Mouse (Mus musculus): ENCODE measurements around the gene Ung. TPM values are rescaled to one million over a fixed set of nuclear protein-coding genes. Genes with fewer than 3 reads are reported as not detected.
A peak's percentile ranks its signal among the peaks of the same experiment; 100 is the strongest.

Gene Ung
- polyA plus RNA-seq, 1 experiment: 9.4 TPM

GRCm38 (mm10) chr5:114146028-114146888 is 16.1 kb downstream of the Ung start, which contains the start of gene Acacb:
TSS of gene Acacb (plus strand) at chr5:114146535.
- Histone ChIP-seq H3K36me3 (ENCODE audit: control insufficient read depth, insufficient read depth, low read length) (no peaks in the 10 kb centered on the region), H3K27me3 (ENCODE audit: control insufficient read depth, insufficient read depth, low read length) (no peaks in the 10 kb centered on the region), H3K4me1 (ENCODE audit: control insufficient read depth, insufficient read depth, low read length) (peaks cover 20% of the 10 kb centered on the region), H3K4me3 (ENCODE audit: control insufficient read depth, low read depth, low read length) (no peak within 1 kb of the TSS), H3K27ac (ENCODE audit: control insufficient read depth, insufficient read depth, low read depth, low read length) (no peak within 1 kb of the TSS)
- TF ChIP-seq POLR2A (IDR thresholded peaks at IDR 0.05; ENCODE audit: control insufficient read depth, low read depth, low read length) (no peak), CTCF (IDR thresholded peaks at IDR 0.05; ENCODE audit: control insufficient read depth, insufficient read depth, insufficient replicate concordance, low read depth, low read length) (no peak)

GRCm38 (mm10) chr5:114147043-114147972 is 17.1 kb downstream of the Ung start:
- H3K27me3 ChIP-seq (ENCODE audit: control insufficient read depth, insufficient read depth, low read length): no peaks in the 10 kb centered on the region
- TF ChIP-seq CTCF (IDR thresholded peaks at IDR 0.05; ENCODE audit: control insufficient read depth, insufficient read depth, insufficient replicate concordance, low read depth, low read length) (no peak), POLR2A (IDR thresholded peaks at IDR 0.05; ENCODE audit: control insufficient read depth, low read depth, low read length) (no peak)

GRCm38 (mm10) chr5:114152359-114153092 is 22.3 kb downstream of the Ung start:
- H3K27me3 ChIP-seq (ENCODE audit: control insufficient read depth, insufficient read depth, low read length): no peaks in the 10 kb centered on the region
- H3K4me3 ChIP-seq (ENCODE audit: control insufficient read depth, low read depth, low read length): no peak overlapping the region
- no peaks in the 10 kb centered on the region for H3K36me3 ChIP-seq (ENCODE audit: control insufficient read depth, insufficient read depth, low read length)
- H3K4me1 ChIP-seq (ENCODE audit: control insufficient read depth, insufficient read depth, low read length): peaks cover 21% of the 10 kb centered on the region
- no peak for TF ChIP-seq CTCF (IDR thresholded peaks at IDR 0.05; ENCODE audit: control insufficient read depth, insufficient read depth, insufficient replicate concordance, low read depth, low read length)
- no peak for TF ChIP-seq POLR2A (IDR thresholded peaks at IDR 0.05; ENCODE audit: control insufficient read depth, low read depth, low read length)
- H3K27ac ChIP-seq (ENCODE audit: control insufficient read depth, insufficient read depth, low read depth, low read length): no peak overlapping the region

More at GRCm38 (mm10) chr5:114147043-114147972, 17.1 kb downstream of the Ung start:
- Histone ChIP-seq H3K36me3 (ENCODE audit: control insufficient read depth, insufficient read depth, low read length) (no peaks in the 10 kb centered on the region), H3K4me3 (ENCODE audit: control insufficient read depth, low read depth, low read length) (no peak overlapping the region), H3K27ac (ENCODE audit: control insufficient read depth, insufficient read depth, low read depth, low read length) (no peak overlapping the region), H3K4me1 (ENCODE audit: control insufficient read depth, insufficient read depth, low read length) (peaks cover 26% of the 10 kb centered on the region)

GRCm38 (mm10) chr5:114153490-114153889 is 23.3 kb downstream of the Ung start:
- TF ChIP-seq POLR2A (IDR thresholded peaks at IDR 0.05; ENCODE audit: control insufficient read depth, low read depth, low read length): no peak
- peak; percentile 50; the same call in 1 of the 2 replicates for TF ChIP-seq CTCF (IDR thresholded peaks at IDR 0.05; ENCODE audit: control insufficient read depth, insufficient read depth, insufficient replicate concordance, low read depth, low read length)
- Histone ChIP-seq H3K36me3 (ENCODE audit: control insufficient read depth, insufficient read depth, low read length) (no peaks in the 10 kb centered on the region), H3K4me3 (ENCODE audit: control insufficient read depth, low read depth, low read length) (peak overlapping the region; percentile 54), H3K27me3 (ENCODE audit: control insufficient read depth, insufficient read depth, low read length) (no peaks in the 10 kb centered on the region), H3K4me1 (ENCODE audit: control insufficient read depth, insufficient read depth, low read length) (peaks cover 17% of the 10 kb centered on the region), H3K27ac (ENCODE audit: control insufficient read depth, insufficient read depth, low read depth, low read length) (no peak overlapping the region)

- H3K4me3 ChIP-seq (ENCODE audit: control insufficient read depth, low read depth, low read length): no peak overlapping the region
- no peak overlapping the region for H3K27ac ChIP-seq (ENCODE audit: control insufficient read depth, insufficient read depth, low read depth, low read length)
- TF ChIP-seq CTCF (IDR thresholded peaks at IDR 0.05; ENCODE audit: control insufficient read depth, insufficient read depth, insufficient replicate concordance, low read depth, low read length) (no peak), POLR2A (IDR thresholded peaks at IDR 0.05; ENCODE audit: control insufficient read depth, low read depth, low read length) (no peak)
- no peaks in the 10 kb centered on the region for H3K36me3 ChIP-seq (ENCODE audit: control insufficient read depth, insufficient read depth, low read length)
- H3K27me3 ChIP-seq (ENCODE audit: control insufficient read depth, insufficient read depth, low read length): no peaks in the 10 kb centered on the region
- peaks cover 15% of the 10 kb centered on the region for H3K4me1 ChIP-seq (ENCODE audit: control insufficient read depth, insufficient read depth, low read length)
These were observed 24.6 kb downstream of the Ung start for GRCm38 (mm10) chr5:114154765-114155164.

GRCm38 (mm10) chr5:114155168-114155933 is 25.2 kb downstream of the Ung start:
- no peak overlapping the region for H3K27ac ChIP-seq (ENCODE audit: control insufficient read depth, insufficient read depth, low read depth, low read length)
- H3K27me3 ChIP-seq (ENCODE audit: control insufficient read depth, insufficient read depth, low read length): no peaks in the 10 kb centered on the region
- H3K4me3 ChIP-seq (ENCODE audit: control insufficient read depth, low read depth, low read length): no peak overlapping the region
- no peaks in the 10 kb centered on the region for H3K36me3 ChIP-seq (ENCODE audit: control insufficient read depth, insufficient read depth, low read length)
- TF ChIP-seq CTCF (IDR thresholded peaks at IDR 0.05; ENCODE audit: control insufficient read depth, insufficient read depth, insufficient replicate concordance, low read depth, low read length) (no peak), POLR2A (IDR thresholded peaks at IDR 0.05; ENCODE audit: control insufficient read depth, low read depth, low read length) (no peak)
- peaks cover 13% of the 10 kb centered on the region for H3K4me1 ChIP-seq (ENCODE audit: control insufficient read depth, insufficient read depth, low read length)
